Mouse (Mus musculus) lung, adult 2 months (tissue): ENCODE measurements around the gene Pdk1.

ENCODE experiments used
- CTCF ChIP-seq: fragments of 200-500 bp; IDR thresholded peaks from 2 replicates; pipeline ENCODE4 v1.5.1; 2011; ENCODE audit warnings: mild to moderate bottlenecking, low read length, control low read depth; ENCODE audit not compliant: insufficient read depth
- POLR2A ChIP-seq: fragments of 200-500 bp; IDR thresholded peaks from 2 replicates; pipeline ENCODE4 v1.6.1; 2011; ENCODE audit warnings: low read depth, mild to moderate bottlenecking, control low read depth, low read length, borderline replicate concordance; ENCODE audit errors: extremely low read depth

DNA sequence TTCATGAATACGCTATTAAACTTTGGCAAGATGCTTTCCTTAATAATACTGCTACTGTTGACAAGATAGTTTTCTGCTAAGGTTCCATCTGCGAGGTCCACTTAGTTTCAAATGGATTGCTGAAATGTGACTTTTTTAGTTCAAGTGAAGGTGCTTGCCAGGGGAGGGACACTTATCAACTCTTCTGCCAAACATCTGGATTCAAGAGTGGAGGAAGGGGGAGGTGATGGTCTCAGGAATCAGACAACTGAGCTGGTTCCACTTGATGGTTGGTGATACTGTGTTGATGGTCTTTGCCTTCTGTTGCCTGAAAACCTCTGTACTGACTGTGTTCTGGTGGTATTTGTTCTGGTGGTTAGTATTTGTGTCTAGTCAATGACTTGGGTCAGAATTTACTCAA, 1.4 kb downstream of the Pdk1 start:
- TF ChIP-seq CTCF (no peak), POLR2A (no peak)
